Mouse (Mus musculus) liver, embryonic 14.5 days (tissue): ENCODE results near the gene Gm13285.
A peak's percentile ranks its signal among the peaks of the same experiment; 100 is the strongest.
"Not testable (repeated sequence)": the region's sequence is repeated elsewhere in the genome, so short reads cannot be mapped to it uniquely, and the experiment has no call there.

Experiments
- CTCF ChIP-seq: IDR thresholded peaks from 2 replicates; pipeline ENCODE4 v1.5.1; 2016; ENCODE audit warnings: antibody characterized with exemption, low read depth, control low read depth
- EP300 ChIP-seq: IDR thresholded peaks from 2 replicates; pipeline ENCODE4 v1.6.1; 2016; ENCODE audit warnings: antibody characterized with exemption, low read depth

DNA sequence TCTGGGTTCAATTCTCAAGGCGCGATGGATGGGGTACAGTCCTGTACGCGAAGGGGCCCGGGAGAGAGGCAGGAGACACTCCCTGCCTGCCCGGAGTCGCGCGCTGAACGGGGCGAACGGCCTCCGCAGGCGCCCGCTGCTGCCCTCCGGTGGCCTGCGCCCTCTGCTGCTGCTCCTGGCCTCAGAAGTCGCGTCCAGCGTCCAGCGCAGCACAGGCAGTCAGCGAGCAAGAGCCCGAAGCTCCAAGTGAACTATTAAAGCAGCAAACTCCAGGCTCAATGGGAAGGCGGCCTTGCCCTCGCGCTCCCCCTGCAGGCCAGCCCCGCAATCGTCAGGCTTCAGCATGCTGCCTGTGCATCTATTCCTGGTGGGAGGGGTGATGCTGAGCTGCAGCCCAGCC, 39.0 kb upstream of the Gm13285 start:
- not testable (repeated sequence) for TF ChIP-seq EP300
- TF ChIP-seq CTCF = peak; percentile 75
